Mouse (Mus musculus): ENCODE data around the gene Il11ra1.
"Not testable (repeated sequence)": the region's sequence is repeated elsewhere in the genome, so short reads cannot be mapped to it uniquely, and the experiment has no call there.

The Il11ra1 gene

DNA sequence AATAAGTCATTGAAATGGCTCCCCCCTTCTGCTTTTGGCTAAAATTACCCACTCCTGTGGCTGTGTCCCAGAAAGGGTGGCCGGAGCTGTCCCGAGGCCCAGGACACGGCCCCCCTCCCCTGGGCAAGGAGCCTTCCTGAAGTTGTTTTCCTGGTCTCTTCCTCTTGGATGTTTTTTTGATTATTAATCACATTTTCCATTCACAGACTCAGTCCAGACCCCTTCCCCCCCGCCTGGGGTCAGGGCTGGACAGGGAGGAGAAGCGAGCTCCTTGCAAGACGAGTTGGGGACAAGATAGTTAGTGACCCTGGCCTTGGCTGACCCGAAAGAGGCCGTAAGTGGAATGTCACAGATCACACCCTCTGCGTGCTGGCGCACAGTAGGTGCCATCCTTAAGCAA lies at the start of gene Il11ra1:
TSS of gene Il11ra1 (plus strand) at position 207 of the 400 bp plus-strand sequence.
- DNase-seq, result not testable (repeated sequence)

DNA sequence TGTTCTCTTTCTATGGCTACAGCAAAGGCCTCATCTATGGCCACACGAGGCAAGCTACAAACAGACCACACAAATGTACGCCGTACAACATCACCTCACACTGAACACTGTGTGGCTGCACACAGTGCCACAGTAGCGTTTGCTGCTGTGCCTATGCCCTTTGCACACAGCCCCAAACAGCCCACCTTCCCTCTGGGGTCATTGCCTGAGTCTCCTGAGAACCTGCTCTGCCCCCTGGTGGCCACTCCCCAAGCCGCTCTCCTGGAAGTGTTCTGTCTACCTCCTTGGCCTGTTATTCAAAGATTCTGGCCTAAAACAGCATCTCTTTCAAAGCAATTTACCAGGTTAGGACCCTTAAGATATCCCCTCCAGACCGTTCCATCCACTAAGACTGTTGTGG lies 46.5 kb upstream of the Il11ra1 start:
- DNase-seq, result peak; percentile 85

DNA sequence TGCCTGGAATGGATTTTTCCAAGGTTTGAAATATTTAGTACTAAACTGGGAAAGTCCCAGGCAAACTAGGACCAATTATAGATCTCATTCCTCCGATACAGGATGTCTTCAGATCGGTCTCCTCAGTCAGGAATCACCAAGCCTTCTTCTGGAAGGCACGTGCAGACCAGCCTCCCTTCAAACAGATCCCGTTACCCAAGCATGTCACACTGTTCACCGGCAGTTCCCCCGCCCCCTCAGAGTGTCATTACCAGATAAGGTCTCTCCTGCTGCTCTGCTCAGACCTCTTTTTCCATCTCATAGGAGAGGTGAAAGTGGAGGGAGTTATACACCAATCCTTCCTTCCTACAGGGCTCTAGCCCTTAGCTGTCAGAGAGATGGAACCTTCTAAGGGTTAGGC lies 46.1 kb upstream of the Il11ra1 start:
- no peak for DNase-seq

DNA sequence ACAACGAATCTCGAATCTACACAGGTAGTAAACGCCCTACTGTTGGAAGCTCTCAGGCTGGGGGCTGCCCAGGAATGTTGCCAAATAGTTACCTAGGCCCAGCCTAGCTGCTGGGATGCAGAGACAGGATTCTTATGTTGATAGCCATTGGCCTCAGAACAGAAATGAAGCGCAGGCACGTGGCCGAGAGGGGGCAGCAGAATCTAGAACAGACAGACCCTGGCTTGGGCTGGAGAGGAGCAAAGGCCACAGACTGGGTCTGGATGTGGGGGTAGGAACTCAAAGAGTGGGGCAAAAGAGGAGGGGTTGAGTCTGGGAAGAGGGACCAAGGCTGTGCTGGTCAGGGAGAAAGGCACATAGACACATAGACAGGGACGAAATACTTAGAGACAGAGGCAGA lies 45.6 kb upstream of the Il11ra1 start:
- peak; percentile 84 for DNase-seq

DNA sequence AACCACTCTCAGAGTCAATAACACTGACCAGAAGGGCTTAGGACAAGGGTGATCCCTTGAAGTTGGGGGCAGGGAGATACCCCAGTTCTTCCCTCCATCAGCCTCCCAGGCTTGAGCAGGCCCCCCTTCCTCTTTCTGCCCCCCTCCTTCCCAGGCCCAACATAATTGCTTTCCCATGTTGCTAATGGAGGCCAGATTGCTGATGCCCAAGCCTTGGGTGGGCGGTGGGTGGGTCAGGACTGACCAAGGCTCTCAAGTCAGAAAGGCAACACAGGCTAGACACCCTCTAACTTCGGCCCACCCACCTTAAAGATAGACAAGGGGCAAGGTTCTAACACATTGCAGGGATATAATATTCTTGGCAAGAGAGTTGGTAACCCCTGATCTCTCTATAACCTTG lies 44.3 kb upstream of the Il11ra1 start:
- no peak for DNase-seq

DNA sequence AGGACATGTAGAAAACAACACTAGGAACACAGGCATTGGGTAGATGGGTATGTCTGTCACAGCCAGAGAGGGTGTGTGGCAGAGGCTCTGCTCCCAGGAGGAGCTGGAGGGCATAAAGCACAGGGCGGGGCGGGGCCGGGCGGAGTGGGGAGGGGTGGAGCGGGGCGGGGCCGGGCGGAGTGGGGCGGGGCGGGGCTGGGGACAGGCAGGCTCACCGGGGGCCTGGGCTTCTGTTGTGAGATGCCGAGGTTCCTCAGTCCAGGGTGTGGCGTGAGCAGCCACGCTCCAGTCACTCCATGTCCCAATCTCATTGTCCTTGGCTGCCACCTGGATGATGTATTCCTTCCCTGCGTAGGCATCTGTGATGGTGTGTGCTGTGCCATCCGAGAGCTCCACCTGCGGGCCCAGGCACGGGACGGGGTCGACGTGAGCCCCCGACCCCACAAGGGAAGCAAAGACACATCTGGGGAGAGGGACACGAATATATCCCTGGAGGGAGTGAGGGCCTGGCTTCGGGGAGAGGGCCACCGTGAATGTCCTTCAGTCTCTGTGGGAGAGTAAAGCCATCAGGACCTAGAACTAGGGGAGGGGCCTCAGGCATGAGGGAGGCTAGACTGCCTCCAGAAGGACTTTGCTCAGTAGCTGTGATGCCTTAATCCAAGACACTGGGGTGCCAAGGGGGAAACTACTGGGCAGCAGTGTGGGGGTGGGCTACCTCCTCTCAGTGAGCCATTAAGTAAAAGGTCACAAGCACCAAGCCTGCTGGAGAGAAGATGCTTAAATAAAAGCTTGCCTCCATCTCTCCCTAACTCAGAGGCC lies 41.0 kb upstream of the Il11ra1 start:
- DNase-seq, result no peak

DNA sequence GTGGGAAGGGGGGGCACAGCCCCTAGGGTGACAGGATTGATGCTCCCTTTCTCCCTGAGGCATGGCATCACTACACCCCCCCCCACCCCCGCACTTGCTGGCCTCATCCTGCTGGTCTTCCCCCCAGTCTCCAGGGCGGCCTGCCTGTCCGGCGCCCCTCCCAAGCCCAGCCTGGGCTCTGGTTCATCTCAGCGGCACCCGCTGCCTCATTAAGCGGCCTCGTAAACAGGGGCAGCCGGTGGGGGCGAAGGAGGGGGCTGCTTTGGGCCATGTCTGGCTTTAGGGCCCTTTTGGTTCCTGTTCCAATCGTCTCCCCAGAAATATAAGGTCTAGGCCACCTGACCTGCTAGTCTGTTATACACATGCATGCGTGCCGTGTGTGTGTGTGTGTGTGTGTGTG lies 40.2 kb upstream of the Il11ra1 start:
- DNase-seq, result no peak

DNA sequence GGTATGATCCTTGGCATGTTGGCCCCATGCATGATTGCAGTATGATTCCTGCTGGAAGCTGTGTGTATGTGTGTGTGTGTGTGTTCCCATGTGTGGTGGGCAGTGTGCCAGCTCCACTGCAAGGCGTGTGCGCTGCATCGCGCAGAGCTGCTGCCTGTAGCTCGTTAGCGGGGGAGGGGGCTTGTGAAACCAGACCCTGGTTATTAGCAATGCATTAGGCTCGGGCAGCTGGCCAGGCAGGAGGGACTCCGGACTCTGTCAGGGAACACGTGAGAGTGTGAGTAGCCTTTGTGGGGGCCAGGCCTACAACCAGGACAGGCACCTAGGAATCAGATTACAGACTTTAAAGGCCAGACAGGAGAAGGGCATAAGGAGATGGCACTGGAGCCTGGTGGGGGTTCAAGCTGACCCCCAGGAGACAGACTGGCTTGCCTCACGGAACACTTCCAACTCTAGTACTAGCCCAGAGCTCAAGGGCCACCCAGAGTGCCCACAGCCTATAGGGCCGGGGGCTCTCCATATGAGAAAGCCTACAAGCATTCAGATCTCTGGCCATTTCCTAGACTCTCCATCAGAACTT lies 38.8 kb upstream of the Il11ra1 start:
- no peak for DNase-seq

DNA sequence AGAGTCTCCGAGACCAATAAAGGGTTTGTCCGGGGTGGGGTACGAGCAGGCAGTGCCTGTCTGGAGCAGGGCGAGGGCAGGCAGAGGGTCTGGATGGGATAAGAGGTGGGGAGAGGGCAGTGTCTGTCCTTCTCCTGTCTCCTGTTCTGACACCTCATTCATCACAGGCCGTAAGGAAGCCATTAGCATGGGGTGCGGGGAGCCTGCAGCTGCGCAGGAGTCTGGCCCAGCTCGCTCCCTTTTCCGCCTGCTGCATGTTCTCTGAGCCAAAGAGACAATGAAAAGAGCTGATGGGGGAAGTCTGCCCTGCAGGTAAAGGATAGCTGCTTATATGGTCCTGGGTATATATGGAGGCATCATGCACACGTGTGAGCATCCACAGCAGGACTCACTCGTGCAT lies 37.1 kb upstream of the Il11ra1 start:
- DNase-seq, result no peak

DNA sequence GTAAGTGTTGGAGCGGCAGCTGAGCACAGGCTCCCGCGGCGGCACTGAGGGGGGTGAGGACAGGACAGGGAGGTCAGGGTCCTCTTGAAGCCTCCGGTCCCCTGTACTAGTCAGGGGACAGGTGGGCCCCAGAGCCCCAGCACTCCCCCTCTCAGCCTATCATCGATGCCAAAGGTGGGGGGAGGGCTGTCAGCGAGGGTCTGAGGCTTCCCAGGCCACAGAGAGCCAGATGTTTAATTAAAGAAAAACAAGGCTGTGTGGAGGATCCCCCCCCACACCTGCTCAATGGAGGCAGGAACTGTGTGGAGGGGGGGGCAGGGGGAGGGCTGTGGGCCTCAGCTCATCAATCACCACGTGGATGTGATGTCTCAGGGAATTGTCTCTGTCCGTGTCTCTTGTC lies 36.2 kb upstream of the Il11ra1 start:
- no peak for DNase-seq

DNA sequence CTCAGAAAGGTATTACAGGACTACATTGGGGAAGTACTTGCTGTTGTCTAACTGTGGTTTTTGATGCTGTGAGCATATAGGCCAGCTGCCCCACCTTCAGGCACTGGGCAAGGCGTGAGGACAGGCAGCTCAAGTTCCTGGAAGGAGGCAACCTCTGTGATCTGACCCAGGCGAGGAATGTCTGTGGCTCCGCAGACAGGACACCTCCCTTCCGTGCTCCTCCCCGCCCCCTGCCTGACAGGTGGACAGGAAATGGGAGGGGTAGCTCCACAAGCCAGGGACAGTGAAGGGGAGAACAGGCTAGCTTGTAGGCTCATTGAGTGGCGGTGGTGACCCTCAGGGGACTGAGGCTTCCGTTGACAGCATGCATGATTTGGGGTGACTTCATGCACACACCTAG lies 35.3 kb upstream of the Il11ra1 start:
- DNase-seq, result no peak

DNA sequence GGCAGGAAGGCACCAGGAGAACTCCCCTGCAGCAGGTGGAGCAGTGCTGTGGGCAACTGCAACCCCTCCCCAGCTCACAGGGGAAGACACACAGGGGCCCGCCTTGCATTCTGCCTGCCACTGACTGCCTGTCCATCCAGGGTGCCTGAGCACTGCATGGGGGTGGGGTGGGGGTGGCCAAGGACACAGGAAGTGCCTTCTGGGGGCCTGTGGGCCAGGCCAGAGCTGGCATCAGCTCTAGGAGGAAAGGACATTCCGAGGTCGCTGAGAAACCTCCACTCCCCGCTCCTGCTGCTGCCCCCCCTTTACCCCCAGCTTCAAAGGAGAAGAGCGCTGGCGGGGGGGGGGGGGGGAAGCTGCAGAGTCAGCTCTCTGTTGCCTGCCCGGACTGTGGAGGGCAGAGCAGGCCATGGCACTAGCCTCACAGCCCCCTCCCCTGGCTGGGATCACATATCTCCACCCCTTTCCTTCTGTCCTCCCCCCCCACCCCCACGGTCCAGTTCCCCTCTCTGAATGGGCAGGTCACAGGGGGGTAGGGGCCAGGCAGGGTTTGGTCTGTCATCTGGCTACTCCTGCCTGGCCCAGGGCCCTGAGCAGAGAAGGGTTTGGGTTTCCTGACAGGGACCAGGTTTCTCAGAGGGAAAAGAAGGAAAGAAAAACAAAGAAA lies 34.6 kb upstream of the Il11ra1 start:
- DNase-seq, result no peak

DNA sequence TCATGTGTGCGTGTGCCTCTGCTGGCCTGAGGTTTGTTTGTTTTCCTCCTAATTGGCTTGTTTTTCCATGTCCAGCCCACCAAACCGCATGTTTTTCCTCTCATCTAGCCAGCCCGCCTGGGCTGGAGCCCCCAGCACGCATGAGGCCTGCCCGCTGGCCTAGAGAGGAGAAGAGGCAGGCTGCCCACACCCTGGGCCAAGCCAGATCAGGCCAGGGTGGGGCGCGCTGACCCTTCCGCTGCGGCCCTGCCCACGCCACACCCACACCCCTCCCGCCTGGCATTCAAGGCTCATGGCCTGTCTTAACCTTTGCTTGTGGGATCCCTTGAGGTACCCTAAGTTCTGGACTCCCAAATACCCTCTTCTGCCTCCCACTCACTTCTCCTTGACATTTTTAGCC lies 33.1 kb upstream of the Il11ra1 start:
- no peak for DNase-seq

DNA sequence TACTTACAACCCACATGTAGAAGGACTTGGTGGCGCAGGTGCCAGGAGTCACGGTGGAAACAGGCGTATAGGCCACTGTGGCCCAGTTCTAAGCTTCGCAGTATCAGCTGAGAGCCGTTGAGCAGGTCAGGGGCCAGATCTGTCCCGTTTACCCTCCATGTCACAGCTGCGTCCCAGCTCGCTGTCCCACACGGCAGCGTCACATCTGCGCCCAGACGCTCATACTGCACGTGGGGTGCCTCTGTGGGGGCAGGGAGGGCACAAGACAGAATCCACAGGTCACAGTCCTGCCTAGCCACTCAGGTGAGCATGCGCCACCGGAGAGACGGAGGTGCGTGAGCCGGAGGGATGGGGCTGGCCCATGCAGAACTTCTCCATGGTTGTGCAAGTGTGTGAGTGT lies 29.0 kb upstream of the Il11ra1 start:
- no peak for DNase-seq

DNA sequence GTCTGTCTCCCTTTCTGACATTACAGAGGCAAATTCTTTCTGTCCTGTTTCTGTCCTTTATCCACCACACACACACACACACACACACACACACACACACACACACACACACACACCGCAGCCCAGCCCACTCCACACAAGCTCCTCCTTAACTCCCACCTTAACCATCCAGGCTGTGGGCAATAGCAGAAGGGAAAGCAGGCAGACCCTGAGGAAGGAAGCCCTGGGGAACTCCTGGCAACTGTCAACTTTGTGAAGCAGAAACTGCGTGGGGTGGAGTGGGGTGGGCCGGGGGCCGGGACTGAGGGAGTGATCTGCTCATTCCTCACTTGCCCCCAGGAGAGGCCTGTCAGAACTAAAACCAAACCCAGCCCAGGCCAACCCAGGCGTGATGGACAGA lies 28.3 kb upstream of the Il11ra1 start:
- no peak for DNase-seq

DNA sequence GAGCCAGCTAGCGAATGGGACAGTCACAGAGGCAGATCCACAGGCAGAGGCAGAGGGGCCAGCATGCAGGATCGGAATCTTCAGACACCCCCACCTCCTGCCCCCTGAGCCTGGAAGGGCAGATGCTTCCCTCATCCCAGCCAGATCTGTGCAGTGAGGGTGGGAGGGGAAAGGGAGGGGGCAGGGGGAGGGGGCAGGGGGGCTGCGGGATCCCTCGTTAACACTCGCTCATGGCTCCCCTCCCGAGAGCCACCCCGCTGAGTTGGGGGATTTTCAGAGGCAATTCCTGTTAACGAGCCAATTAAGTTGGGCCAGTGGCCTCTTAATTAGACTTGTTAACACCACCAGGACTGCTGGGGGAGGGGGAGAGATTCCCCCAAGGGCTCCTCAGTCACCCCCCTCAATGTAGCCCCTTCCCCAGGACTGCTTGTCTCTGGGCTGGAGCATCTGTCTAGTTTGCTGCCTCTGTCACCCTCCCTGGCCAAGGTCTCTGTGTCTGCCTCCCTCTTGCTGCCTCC lies 27.8 kb upstream of the Il11ra1 start:
- no peak for DNase-seq

DNA sequence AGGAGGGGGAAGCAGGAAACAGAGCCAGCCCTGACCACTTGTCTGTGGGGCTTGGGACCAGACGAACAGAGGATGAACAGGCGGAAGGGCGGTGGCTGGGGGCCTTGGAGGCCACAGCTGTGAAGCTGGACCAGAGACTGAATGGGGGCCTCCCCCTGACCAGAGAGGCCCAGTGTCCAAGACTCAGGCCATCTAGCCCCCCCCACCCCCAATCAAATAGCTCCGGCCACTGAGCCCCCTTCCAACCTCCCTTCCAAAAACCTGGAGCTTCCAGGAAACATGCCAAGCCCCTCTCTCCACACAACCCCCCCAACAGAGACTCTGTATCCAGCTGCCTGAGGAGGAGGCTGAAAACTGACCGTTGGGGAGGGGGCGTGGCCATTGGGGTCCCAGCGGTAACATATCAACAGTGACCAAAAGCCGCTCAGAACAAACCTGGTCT lies 27.2 kb upstream of the Il11ra1 start:
- no peak for DNase-seq

DNA sequence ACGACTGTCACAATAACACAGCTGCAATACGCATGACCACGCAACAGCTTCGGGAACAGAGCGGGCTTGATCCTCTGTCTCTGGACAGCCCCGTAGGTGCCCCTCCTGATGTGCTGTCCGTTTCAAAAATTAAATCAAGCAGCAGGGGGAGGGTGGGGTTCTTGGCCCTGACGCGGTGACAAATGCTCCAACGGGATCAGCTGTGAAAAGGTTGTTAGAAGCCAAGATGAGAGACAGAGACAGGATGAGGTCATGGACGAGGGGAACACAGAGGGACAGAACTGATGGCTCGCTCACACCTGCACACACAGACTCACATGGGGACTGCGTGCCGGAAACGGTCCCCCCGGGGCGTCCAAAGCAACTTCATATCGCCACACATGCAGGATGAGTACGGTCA lies 26.6 kb upstream of the Il11ra1 start:
- peak; percentile 64 for DNase-seq

DNA sequence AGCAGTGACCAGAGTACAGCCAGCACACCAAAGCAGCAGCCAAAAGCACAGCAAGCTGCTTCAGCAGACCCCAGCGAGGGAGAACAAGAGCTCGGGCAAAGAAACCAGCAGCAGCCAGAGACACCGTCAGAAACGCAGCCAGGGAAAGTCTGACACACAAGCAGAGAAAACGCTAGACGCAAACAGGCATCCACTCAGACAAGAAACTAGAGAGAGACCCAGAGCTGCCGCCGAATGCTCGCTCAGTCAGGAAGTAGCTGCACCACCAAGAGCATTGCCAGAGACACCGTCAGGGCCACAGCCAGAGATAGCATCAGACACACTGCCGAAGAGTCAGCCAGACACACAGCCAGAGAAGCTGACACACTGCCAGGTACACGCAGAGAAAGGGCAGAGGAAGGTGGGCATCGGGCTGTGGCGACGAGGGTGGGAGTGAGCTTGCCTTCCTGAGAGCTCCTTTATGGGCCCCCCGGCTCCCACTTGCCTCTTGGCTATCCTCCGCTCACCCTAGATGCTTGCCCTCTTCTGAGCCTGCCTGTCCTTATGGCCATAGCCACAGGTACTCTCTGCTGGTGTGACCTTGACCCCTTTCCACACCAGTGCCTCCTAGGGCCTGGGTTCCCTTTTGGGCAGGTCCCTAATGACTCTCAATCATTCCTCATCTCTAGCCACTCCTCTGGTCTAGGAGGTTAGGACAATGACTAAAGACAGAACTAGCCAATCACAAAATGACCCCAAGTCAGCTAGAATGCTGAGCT lies 23.4 kb upstream of the Il11ra1 start:
- peak; percentile 76 for DNase-seq

DNA sequence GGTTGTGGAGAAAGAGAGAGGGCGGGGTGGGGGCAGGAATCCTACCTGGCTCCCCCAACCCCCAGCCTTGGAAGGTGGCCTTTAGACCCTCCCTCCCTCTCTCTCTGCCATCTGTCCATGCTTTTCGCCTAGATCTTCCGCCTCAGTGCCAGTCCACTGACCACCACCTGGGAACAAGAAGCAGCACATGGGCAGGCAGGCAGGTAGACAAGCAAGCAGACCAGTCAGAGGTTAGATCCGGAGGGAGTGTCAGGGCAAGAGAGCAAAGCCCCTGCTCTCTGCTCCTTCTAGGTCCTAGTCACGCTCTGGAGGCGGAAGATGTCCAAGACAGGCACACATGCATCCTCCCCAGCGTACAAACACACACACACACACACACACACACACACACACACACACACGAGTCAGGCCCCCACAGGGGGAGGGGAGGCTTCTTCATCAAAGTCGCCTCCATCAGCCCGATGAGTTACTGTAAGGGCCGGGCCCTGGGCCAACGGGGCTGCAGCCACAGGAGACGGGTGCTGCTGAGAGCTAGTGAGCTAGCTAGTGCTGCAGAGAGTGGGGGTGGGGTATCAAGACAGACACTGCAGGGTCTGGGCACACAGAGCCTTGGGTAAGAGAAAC lies 22.7 kb upstream of the Il11ra1 start:
- peak; percentile 88 for DNase-seq

DNA sequence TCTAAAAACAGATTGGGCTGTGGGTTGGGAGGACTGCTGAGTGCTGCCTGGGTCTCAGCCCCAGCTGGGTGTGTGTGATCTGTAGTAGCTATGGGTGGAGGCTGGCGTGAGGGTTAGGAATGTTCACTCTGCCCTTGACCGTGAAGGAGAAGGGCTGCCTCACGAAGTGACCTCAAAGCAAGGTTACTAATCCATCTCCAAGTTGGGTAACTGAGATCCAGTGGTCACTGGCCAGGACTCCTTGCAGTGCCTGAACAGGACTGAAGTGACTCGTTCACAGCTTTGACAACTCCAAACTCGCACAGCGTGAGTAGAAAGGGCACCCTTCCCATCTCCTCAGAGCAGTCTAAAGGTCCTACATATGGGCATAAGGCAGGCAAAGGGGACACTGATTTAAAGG lies 20.9 kb upstream of the Il11ra1 start:
- DNase-seq, result no peak

DNA sequence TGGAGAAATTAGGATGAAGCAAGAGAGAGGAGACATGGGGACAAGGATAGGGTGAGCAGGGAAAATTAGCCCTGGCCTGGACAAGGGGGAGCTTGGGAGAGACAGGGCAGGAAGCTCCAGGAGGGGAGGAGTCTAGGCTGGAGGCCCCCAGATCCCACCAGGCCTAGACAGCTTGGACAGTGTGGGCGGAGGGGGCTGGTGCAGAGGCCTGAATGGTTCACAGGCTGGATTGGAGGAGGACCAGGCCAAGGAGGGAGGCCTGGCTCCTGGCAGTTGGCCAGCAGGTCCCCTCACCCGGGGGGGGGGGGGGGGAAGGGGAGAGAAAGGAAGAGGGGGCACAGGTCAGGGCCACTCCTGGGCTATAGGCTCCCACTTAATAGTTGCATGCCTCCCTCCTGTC lies 20.5 kb upstream of the Il11ra1 start:
- no peak for DNase-seq

DNA sequence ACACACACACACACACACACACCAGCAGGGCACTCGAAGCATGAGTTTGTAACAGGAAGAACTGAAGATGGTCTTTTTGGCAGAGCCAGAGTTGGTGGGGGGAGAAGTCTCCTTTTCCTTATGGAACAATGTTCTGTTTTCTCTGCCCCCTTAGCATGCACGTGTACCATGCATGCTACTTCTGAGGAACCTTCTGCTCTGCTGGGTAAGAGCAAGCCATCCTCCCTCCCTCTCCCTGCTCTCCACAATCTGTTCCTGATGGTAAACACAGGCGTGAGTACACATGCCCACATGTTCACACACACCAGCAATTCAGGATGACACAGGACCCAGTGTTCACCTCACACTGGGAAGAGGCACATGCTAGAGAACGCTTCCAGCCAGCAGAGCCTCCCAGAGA lies 18.6 kb upstream of the Il11ra1 start:
- DNase-seq, result peak; percentile 74
